Mouse (Mus musculus) MEL (cell line): ENCODE measurements around the gene Cacna1s. TPM values are rescaled to one million over a fixed set of nuclear protein-coding genes. Genes with fewer than 3 reads are reported as not detected.

ENCODE experiments used
- DNase-seq: peaks from one replicate; pipeline ENCODE4 v3.0.0; 2011; ENCODE audit warnings: low read depth, low spot score
- H3K27ac ChIP-seq: 2 replicates; pipeline ENCODE4 v1.5.1; 2012; ENCODE audit warnings: low read depth, mild to moderate bottlenecking, control low read depth, low read length, moderate library complexity; ENCODE audit not compliant: control insufficient read depth
- H3K27me3 ChIP-seq, 2 experiments: fragments of 150-350 bp in 1 of 2; sonication (generic) in 1 of 2; 2 replicates each; pipeline ENCODE4 v1.6.1; 2012; ENCODE audit warnings: low read length in 2 of 2, mild to moderate bottlenecking in 2 of 2, improper control_type of control experiment in 1 of 2, moderate library complexity in 1 of 2; ENCODE audit not compliant: insufficient read depth in 2 of 2, control insufficient read depth in 1 of 2
- H3K36me3 ChIP-seq, 2 experiments: 2 replicates each; pipeline ENCODE4 v1.6.1; 2012 to 2014; ENCODE audit warnings: low read length in 2 of 2, improper control_type of control experiment in 1 of 2, inconsistent platforms in 1 of 2, mild to moderate bottlenecking in 1 of 2; ENCODE audit not compliant: insufficient read depth in 2 of 2, control insufficient read depth in 1 of 2
- H3K4me1 ChIP-seq, 2 experiments: fragments of 150-350 bp in 1 of 2; sonication (generic) in 1 of 2; 2 replicates each; pipeline ENCODE4 v1.6.1; 2012; ENCODE audit warnings: low read length in 2 of 2, improper control_type of control experiment in 1 of 2, mild to moderate bottlenecking in 1 of 2; ENCODE audit not compliant: insufficient read depth in 2 of 2, control insufficient read depth in 1 of 2
- H3K4me3 ChIP-seq, 2 experiments: fragments of 150-350 bp in 1 of 2; sonication (generic) in 1 of 2; 2 replicates each; pipeline ENCODE4 v1.5.1; 2012; ENCODE audit warnings: low read depth in 2 of 2, low read length in 2 of 2, mild to moderate bottlenecking in 2 of 2, moderate library complexity in 2 of 2, control low read depth in 1 of 2, improper control_type of control experiment in 1 of 2; ENCODE audit not compliant: control insufficient read depth in 1 of 2, insufficient read depth in 1 of 2
- H3K79me2 ChIP-seq: 2 replicates; pipeline ENCODE4 v1.6.1; 2012; ENCODE audit warnings: mild to moderate bottlenecking, low read length, moderate library complexity; ENCODE audit not compliant: control insufficient read depth, poor library complexity, insufficient read depth
- H3K9ac ChIP-seq: 2 replicates; pipeline ENCODE4 v1.6.1; 2012; ENCODE audit warnings: low read depth, mild to moderate bottlenecking, control low read depth, low read length, moderate library complexity; ENCODE audit not compliant: control insufficient read depth, poor library complexity, severe bottlenecking
- H3K9me3 ChIP-seq: fragments of 150-350 bp; sonication (generic); replicated peaks from 2 replicates; pipeline ENCODE4 v1.6.1; 2012; ENCODE audit warnings: mild to moderate bottlenecking, low read length, improper control_type of control experiment, moderate library complexity; ENCODE audit not compliant: insufficient read depth
- BHLHE40 ChIP-seq: IDR thresholded peaks from 2 replicates; pipeline ENCODE4 v1.6.1; 2012; ENCODE audit warnings: low read depth, mild to moderate bottlenecking, inconsistent platforms, low read length, improper control_type of control experiment, borderline replicate concordance
- CTCF ChIP-seq, 3 experiments: IDR thresholded peaks in 2 of 3; conservative IDR thresholded peaks in 1 of 3; 2 replicates each; pipeline ENCODE4 v1.5.1; 2011 to 2012; ENCODE audit warnings: low read length in 3 of 3, low read depth in 2 of 3, mild to moderate bottlenecking in 2 of 3, improper control_type of control experiment in 1 of 3, inconsistent platforms in 1 of 3, mixed read lengths in 1 of 3, moderate library complexity in 1 of 3; ENCODE audit not compliant: control insufficient read depth in 1 of 3, insufficient read depth in 1 of 3, poor library complexity in 1 of 3, severe bottlenecking in 1 of 3
- E2F4 ChIP-seq: IDR thresholded peaks from 2 replicates; pipeline ENCODE4 v1.6.1; 2011; ENCODE audit warnings: low read depth, low read length, improper control_type of control experiment, borderline replicate concordance
- ELF1 ChIP-seq: IDR thresholded peaks from 2 replicates; pipeline ENCODE4 v1.6.1; 2014; ENCODE audit warnings: low read depth, mild to moderate bottlenecking, inconsistent platforms, low read length, improper control_type of control experiment, moderate library complexity
- EP300 ChIP-seq, 2 experiments: IDR thresholded peaks; 2 replicates each; pipeline ENCODE4 v1.6.1; 2011; ENCODE audit warnings: improper control_type of control experiment in 2 of 2, low read length in 2 of 2, low read depth in 1 of 2, mild to moderate bottlenecking in 1 of 2
- GABPA ChIP-seq: IDR thresholded peaks from 2 replicates; pipeline ENCODE4 v1.6.1; 2012; ENCODE audit warnings: low read depth, mild to moderate bottlenecking, inconsistent platforms, low read length, improper control_type of control experiment, moderate library complexity
- HCFC1 ChIP-seq: IDR thresholded peaks from 2 replicates; pipeline ENCODE4 v1.6.1; 2012; ENCODE audit warnings: low read depth, mild to moderate bottlenecking, inconsistent platforms, low read length, improper control_type of control experiment, moderate library complexity
- KAT2A ChIP-seq: conservative IDR thresholded peaks from 2 replicates; pipeline ENCODE4 v1.6.1; 2012; ENCODE audit warnings: low read depth, low read length, improper control_type of control experiment, inconsistent platforms
- MAFK ChIP-seq: IDR thresholded peaks from 2 replicates; pipeline ENCODE4 v1.6.1; 2011; ENCODE audit warnings: low read depth, mild to moderate bottlenecking, low read length, improper control_type of control experiment, borderline replicate concordance
- MEF2A ChIP-seq: IDR thresholded peaks from 2 replicates; pipeline ENCODE4 v1.6.1; 2014; ENCODE audit warnings: low read depth, mild to moderate bottlenecking, inconsistent platforms, low read length, improper control_type of control experiment; ENCODE audit not compliant: poor library complexity, insufficient replicate concordance, severe bottlenecking; ENCODE audit errors: extremely low read depth
- MXI1 ChIP-seq: IDR thresholded peaks from 2 replicates; pipeline ENCODE4 v1.6.1; 2011; ENCODE audit warnings: mild to moderate bottlenecking, low read depth, low read length, improper control_type of control experiment
- MYC ChIP-seq: IDR thresholded peaks from 2 replicates; pipeline ENCODE4 v1.6.1; 2011; ENCODE audit warnings: low read depth, mild to moderate bottlenecking, low read length, improper control_type of control experiment, moderate library complexity
- NRF1 ChIP-seq: IDR thresholded peaks from 2 replicates; pipeline ENCODE4 v1.6.1; 2014; ENCODE audit warnings: low read depth, mild to moderate bottlenecking, inconsistent platforms, low read length, improper control_type of control experiment, moderate library complexity; ENCODE audit not compliant: poor library complexity, insufficient read depth, severe bottlenecking
- POLR2A ChIP-seq, 2 experiments: IDR thresholded peaks; 2 replicates each; pipeline ENCODE4 v1.6.1; 2011 to 2012; ENCODE audit warnings: low read length in 2 of 2, mild to moderate bottlenecking in 2 of 2, control low read depth in 1 of 2, improper control_type of control experiment in 1 of 2, low read depth in 1 of 2, moderate library complexity in 1 of 2; ENCODE audit not compliant: control insufficient read depth in 1 of 2, insufficient read depth in 1 of 2, poor library complexity in 1 of 2
- POLR2AphosphoS2 ChIP-seq: IDR thresholded peaks from 2 replicates; pipeline ENCODE4 v1.6.1; 2011; ENCODE audit warnings: low read length, improper control_type of control experiment
- RAD21 ChIP-seq: IDR thresholded peaks from 2 replicates; pipeline ENCODE4 v1.6.1; 2011; ENCODE audit warnings: mild to moderate bottlenecking, low read depth, low read length, improper control_type of control experiment
- SIN3A ChIP-seq: IDR thresholded peaks from 2 replicates; pipeline ENCODE4 v1.6.1; 2012; ENCODE audit warnings: low read length, improper control_type of control experiment, inconsistent platforms
- SMC3 ChIP-seq: IDR thresholded peaks from 2 replicates; pipeline ENCODE4 v1.6.1; 2011; ENCODE audit warnings: low read depth, low read length, improper control_type of control experiment
- TAL1 ChIP-seq: IDR thresholded peaks from 2 replicates; pipeline ENCODE4 v1.6.1; 2012; ENCODE audit warnings: mild to moderate bottlenecking, inconsistent platforms, low read length, moderate library complexity, mixed read lengths
- TBP ChIP-seq: IDR thresholded peaks from 2 replicates; pipeline ENCODE4 v1.8.0; 2011; ENCODE audit warnings: low read depth, low read length, improper control_type of control experiment
- USF1 ChIP-seq: IDR thresholded peaks from 2 replicates; pipeline ENCODE4 v1.6.1; 2014; ENCODE audit warnings: low read depth, mild to moderate bottlenecking, inconsistent platforms, low read length, improper control_type of control experiment, moderate library complexity
- ZC3H11A ChIP-seq: IDR thresholded peaks from 2 replicates; pipeline ENCODE4 v1.6.1; 2012; ENCODE audit warnings: low read depth, mild to moderate bottlenecking, inconsistent platforms, low read length, improper control_type of control experiment
- ZKSCAN1 ChIP-seq: IDR thresholded peaks from 2 replicates; pipeline ENCODE4 v1.6.1; 2012; ENCODE audit warnings: low read depth, mild to moderate bottlenecking, inconsistent platforms, low read length, improper control_type of control experiment, moderate library complexity
- polyA plus RNA-seq, 2 experiments: library from polyadenylated mRNA; stranded (reverse) in 1 of 2; unstranded in 1 of 2; fragments of >175 nt in 1 of 2; fragments of >200 nt in 1 of 2; gene quantifications; 2 replicates each; pipeline versions ENCODE4 v1.2.1 to v1.2.4; 2012; ENCODE audit warnings: low replicate concordance in 2 of 2, low read depth in 1 of 2; ENCODE audit not compliant: insufficient read length in 2 of 2, insufficient read depth in 1 of 2, missing spikeins in 1 of 2
- total RNA-seq: library from RNA; depleted of rRNA; stranded (reverse); fragments of 300-350 nt; gene quantifications from 2 replicates; pipeline ENCODE4 v1.2.3, GENCODE M21; 2012

The Cacna1s gene
- total and polyA plus RNA-seq, 3 experiments: not detected

DNA sequence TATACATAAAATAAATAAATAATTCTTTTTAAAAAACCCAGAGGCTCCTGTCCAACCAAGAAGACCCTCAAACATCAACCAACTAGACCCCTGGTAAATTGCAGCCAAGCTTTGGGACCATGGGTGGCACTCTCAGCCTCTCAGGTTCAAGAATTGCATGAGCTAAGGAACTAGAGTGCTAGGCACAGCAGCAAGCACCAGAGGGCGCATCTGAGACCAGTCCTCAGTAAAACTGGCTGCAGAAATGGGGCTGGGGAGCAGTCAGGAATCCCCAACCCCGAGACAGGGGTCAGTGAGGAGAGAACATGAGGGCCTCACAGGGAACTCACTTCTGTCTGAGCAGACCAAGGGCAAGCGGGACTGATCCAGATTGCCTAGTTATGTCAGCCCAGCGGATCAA, 6.8 kb upstream of the Cacna1s start:
- peak; percentile 70 for DNase-seq
- TF ChIP-seq POLR2A (IDR thresholded peaks at IDR 0.05; ENCODE audit: control insufficient read depth in 1 of 2, insufficient read depth in 1 of 2, low read depth in 1 of 2, low read length in 2 of 2, poor library complexity in 1 of 2) (no peak), SIN3A (no peak), SMC3 (peak; percentile 86), ZC3H11A (peak; percentile 43; the same call in 1 of the 2 replicates), CTCF (IDR thresholded peaks at IDR 0.05 in 2 of 3, conservative IDR thresholded peaks at IDR 0.05 in 1 of 3; ENCODE audit: control insufficient read depth in 1 of 3, insufficient read depth in 1 of 3, low read depth in 2 of 3, low read length in 3 of 3, poor library complexity in 1 of 3, severe bottlenecking in 1 of 3) (peak; percentile 82 to 85 (median 83)), RAD21 (peak; percentile 50), TBP (no peak)
- no peak overlapping the region for H3K27ac ChIP-seq
- no peaks in the 10 kb centered on the region for H3K79me2 ChIP-seq
- no peak overlapping the region for H3K4me3 ChIP-seq
- no peaks in the 10 kb centered on the region for H3K9me3 ChIP-seq
- no peaks in the 10 kb centered on the region for H3K27me3 ChIP-seq
- H3K9ac ChIP-seq: no peak overlapping the region
- peaks cover 2 to 13% of the 10 kb centered on the region in 2 experiments; a peak in 3 of 4 replicates for H3K4me1 ChIP-seq
- peaks cover 0 to 12% of the 10 kb centered on the region in 2 experiments; a peak in 2 of 4 replicates for H3K36me3 ChIP-seq

GRCm38 (mm10) chr1:136047432-136047831, 5.1 kb upstream of the Cacna1s start:
- peaks cover 0 to 12% of the 10 kb centered on the region in 2 experiments; a peak in 2 of 4 replicates for H3K36me3 ChIP-seq
- no peaks in the 10 kb centered on the region for H3K27me3 ChIP-seq
- H3K27ac ChIP-seq: no peak overlapping the region
- peaks cover 2 to 13% of the 10 kb centered on the region in 2 experiments; a peak in 3 of 4 replicates for H3K4me1 ChIP-seq
- peak; percentile 56 for DNase-seq
- TF ChIP-seq USF1: no peak
- no peak for TF ChIP-seq MXI1
- peak; percentile 43 to 58 (median 50) for TF ChIP-seq CTCF (IDR thresholded peaks at IDR 0.05 in 2 of 3, conservative IDR thresholded peaks at IDR 0.05 in 1 of 3; ENCODE audit: control insufficient read depth in 1 of 3, insufficient read depth in 1 of 3, low read depth in 2 of 3, low read length in 3 of 3, poor library complexity in 1 of 3, severe bottlenecking in 1 of 3)
- TF ChIP-seq BHLHE40: no peak
- TF ChIP-seq MAFK: no peak
- TF ChIP-seq KAT2A: no peak
- no peak for TF ChIP-seq E2F4
- TF ChIP-seq TAL1: no peak
- TF ChIP-seq TBP: no peak
- TF ChIP-seq POLR2AphosphoS2: no peak
- no peak for TF ChIP-seq NRF1
- no peak for TF ChIP-seq MYC
- no peak for TF ChIP-seq HCFC1
- TF ChIP-seq EP300 (IDR thresholded peaks at IDR 0.05; ENCODE audit: low read depth in 1 of 2, low read length in 2 of 2): no peak
- TF ChIP-seq MEF2A: no peak
- TF ChIP-seq SMC3: peak; percentile 50
- peak; percentile 31 for TF ChIP-seq ZC3H11A
- no peak for TF ChIP-seq POLR2A (IDR thresholded peaks at IDR 0.05; ENCODE audit: control insufficient read depth in 1 of 2, insufficient read depth in 1 of 2, low read depth in 1 of 2, low read length in 2 of 2, poor library complexity in 1 of 2)
- no peak for TF ChIP-seq ELF1
- TF ChIP-seq GABPA: no peak
- TF ChIP-seq RAD21: peak; percentile 45
- no peak for TF ChIP-seq ZKSCAN1
- no peak overlapping the region for H3K9ac ChIP-seq
- no peaks in the 10 kb centered on the region for H3K79me2 ChIP-seq
- H3K4me3 ChIP-seq: no peak overlapping the region
- no peaks in the 10 kb centered on the region for H3K9me3 ChIP-seq
